Mouse (Mus musculus) heart, embryonic 14.5 days (tissue): ENCODE measurements at regions not wholly inside any gene's neighbourhood (a gene's known extent, or its start where the extent isn't known, plus 50 kb on each side); places are given as distances from the start of the nearest gene placed in this dataset.

Experiments used
- ATAC-seq: fragments of 200-750 bp; cut with Nextera tagmentation; 2 replicates; pipeline ENCODE4 v1.8.0; 2017; ENCODE audit warnings: low read depth, moderate TSS enrichment; ENCODE audit not compliant: insufficient number of reproducible peaks, insufficient read depth, low FRiP score
- H3K27ac ChIP-seq, 2 experiments: fragments of 200-500 bp in 1 of 2; fragments of 300-500 bp in 1 of 2; sonication (generic) in 1 of 2; replicated peaks in 1 of 2; 2 replicates each; pipeline ENCODE4 v1.5.1; 2012 to 2014; ENCODE audit warnings: low read depth in 2 of 2, low read length in 2 of 2, control low read depth in 1 of 2, mild to moderate bottlenecking in 1 of 2, mixed read lengths in 1 of 2; ENCODE audit not compliant: control insufficient read depth in 1 of 2, insufficient read depth in 1 of 2
- H3K27me3 ChIP-seq: fragments of 300-500 bp; sonication (generic); 2 replicates; pipeline ENCODE4 v1.6.1; 2014; ENCODE audit warnings: mild to moderate bottlenecking, low read length, control low read depth; ENCODE audit not compliant: control insufficient read depth, insufficient read depth
- H3K36me3 ChIP-seq: fragments of 300-500 bp; sonication (generic); 2 replicates; pipeline ENCODE4 v1.6.1; 2014; ENCODE audit warnings: mild to moderate bottlenecking, control low read depth, low read length, mixed read lengths; ENCODE audit not compliant: control insufficient read depth, insufficient read depth
- H3K4me1 ChIP-seq, 2 experiments: fragments of 200-500 bp in 1 of 2; fragments of 300-500 bp in 1 of 2; sonication (generic) in 1 of 2; 2 replicates each; pipeline ENCODE4 v1.6.1; 2012 to 2014; ENCODE audit warnings: low read length in 2 of 2, control low read depth in 1 of 2, mixed read lengths in 1 of 2; ENCODE audit not compliant: control insufficient read depth in 2 of 2, insufficient read depth in 2 of 2
- H3K4me2 ChIP-seq: fragments of 300-500 bp; sonication (generic); 2 replicates; pipeline ENCODE4 v1.6.1; 2014; ENCODE audit warnings: mild to moderate bottlenecking, low read length
- H3K4me3 ChIP-seq, 2 experiments: fragments of 200-500 bp in 1 of 2; fragments of 300-500 bp in 1 of 2; sonication (generic) in 1 of 2; 2 replicates each; pipeline ENCODE4 v1.5.1; 2012 to 2014; ENCODE audit warnings: low read length in 2 of 2, mild to moderate bottlenecking in 2 of 2, control low read depth in 1 of 2, low read depth in 1 of 2, moderate library complexity in 1 of 2; ENCODE audit not compliant: control insufficient read depth in 1 of 2, insufficient read depth in 1 of 2
- H3K9ac ChIP-seq: fragments of 300-500 bp; sonication (generic); 2 replicates; pipeline ENCODE4 v1.6.1; 2014; ENCODE audit warnings: mild to moderate bottlenecking, low read length
- H3K9me3 ChIP-seq: fragments of 300-500 bp; sonication (generic); 2 replicates; pipeline ENCODE4 v1.6.1; 2016; ENCODE audit warnings: low read length, control low read depth; ENCODE audit not compliant: control insufficient read depth
- WGBS: fragments of 180-500 bp; shearing (Covaris S2); extraction: QIAGEN DNeasy Blood & Tissue Kit; methylation state at CpG from one replicate; pipeline ENCODE4 v1.1.7; 2014; 5-methylcytosine and 5-hydroxymethylcytosine counted together

DNA sequence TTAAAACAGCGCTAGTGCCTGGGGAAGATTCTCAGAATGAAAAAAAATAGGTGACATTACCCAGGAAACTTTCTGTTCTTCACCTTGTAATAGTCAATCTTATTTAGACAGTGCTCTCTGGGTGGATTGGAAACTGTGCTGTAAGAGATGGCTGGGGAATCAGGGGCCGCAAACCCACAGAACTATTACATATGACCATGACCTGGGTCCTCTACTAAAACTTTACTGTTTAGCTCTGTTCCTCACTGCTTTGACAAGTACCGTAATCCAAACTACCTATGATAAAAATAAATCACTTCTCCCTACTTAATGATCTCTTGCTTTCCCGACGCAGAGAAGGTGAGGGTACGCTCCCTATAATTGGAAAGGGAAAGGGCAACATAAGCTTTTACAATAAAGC, 157.6 kb upstream of the Adgrl2 start:
- Histone ChIP-seq H3K9me3 (no peaks in the 10 kb centered on the region), H3K9ac (no peak overlapping the region), H3K27ac (no peak overlapping the region), H3K4me1 (peaks cover 2 to 10% of the 10 kb centered on the region in 2 experiments; a peak in 2 of 4 replicates), H3K27me3 (no peaks in the 10 kb centered on the region), H3K4me2 (no peak overlapping the region), H3K4me3 (no peak overlapping the region), H3K36me3 (no peaks in the 10 kb centered on the region)
- ATAC-seq, result no peak
- WGBS, result 91% methylated on average over 6 of the region's 6 CpGs

DNA sequence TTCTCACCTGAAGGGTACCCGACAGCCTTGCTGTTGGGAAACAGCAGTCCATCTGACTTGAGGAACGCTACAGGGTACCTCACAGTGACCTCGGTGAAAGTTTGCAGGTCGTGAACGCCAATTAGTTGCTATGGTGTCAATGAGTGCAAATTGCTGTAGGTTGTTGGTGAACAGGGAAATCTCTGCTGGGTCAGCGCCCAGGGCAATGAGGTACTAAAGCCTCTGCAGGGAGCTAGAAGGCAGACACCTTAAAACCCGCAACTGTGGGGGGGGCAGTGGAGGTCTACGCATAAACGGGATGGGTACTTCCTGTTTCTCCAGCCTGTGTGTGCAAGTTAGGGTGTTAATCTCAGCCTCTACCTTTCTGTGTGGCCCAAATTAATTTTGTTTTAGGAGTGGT, 156.3 kb upstream of the Adgrl2 start:
- no peak for ATAC-seq
- no peak overlapping the region for H3K9ac ChIP-seq
- WGBS, result 71% methylated on average over 9 of the region's 9 CpGs
- no peak overlapping the region for H3K4me2 ChIP-seq
- H3K9me3 ChIP-seq, result 0 out of 2 replicates have a peak, but pooled peaks cover 4% of the 10 kb centered on the region
- no peaks in the 10 kb centered on the region for H3K36me3 ChIP-seq
- H3K4me1 ChIP-seq, result peaks cover 2 to 10% of the 10 kb centered on the region in 2 experiments; a peak in 2 of 4 replicates
- H3K4me3 ChIP-seq, result no peak overlapping the region
- H3K27ac ChIP-seq, result no peak overlapping the region
- H3K27me3 ChIP-seq, result no peaks in the 10 kb centered on the region

GRCm38 (mm10) chr3:149140461-149140860, 150.1 kb upstream of the Adgrl2 start:
- no peak for ATAC-seq
- Histone ChIP-seq H3K27me3 (no peaks in the 10 kb centered on the region), H3K4me1 (peaks cover 0 to 17% of the 10 kb centered on the region in 2 experiments; a peak in 2 of 4 replicates), H3K4me3 (no peak overlapping the region), H3K9ac (no peak overlapping the region), H3K9me3 (0 out of 2 replicates have a peak, but pooled peaks cover 4% of the 10 kb centered on the region), H3K4me2 (no peak overlapping the region), H3K36me3 (no peaks in the 10 kb centered on the region), H3K27ac (no peak overlapping the region)
- WGBS, result 90% methylated on average over 3 of the region's 3 CpGs

GRCm38 (mm10) chr3:149134028-149134938, 143.9 kb upstream of the Adgrl2 start:
- Histone ChIP-seq H3K4me3 (no peak overlapping the region), H3K27ac (no peak overlapping the region), H3K9me3 (no peaks in the 10 kb centered on the region), H3K36me3 (no peaks in the 10 kb centered on the region), H3K4me2 (no peak overlapping the region), H3K27me3 (no peaks in the 10 kb centered on the region), H3K9ac (no peak overlapping the region), H3K4me1 (no peaks in the 10 kb centered on the region)
- no peak for ATAC-seq
- WGBS, result 86% methylated on average over 9 of the region's 9 CpGs

GRCm38 (mm10) chr3:149118806-149119205, 128.5 kb upstream of the Adgrl2 start:
- 83% methylated on average over 5 of the region's 5 CpGs for WGBS
- H3K4me2 ChIP-seq, result no peak overlapping the region
- ATAC-seq, result no peak
- H3K36me3 ChIP-seq, result no peaks in the 10 kb centered on the region
- no peaks in the 10 kb centered on the region for H3K9me3 ChIP-seq
- H3K9ac ChIP-seq, result no peak overlapping the region
- peaks cover 15 to 21% of the 10 kb centered on the region in 2 experiments for H3K4me1 ChIP-seq
- no peaks in the 10 kb centered on the region for H3K27me3 ChIP-seq
- no peak overlapping the region for H3K27ac ChIP-seq
- H3K4me3 ChIP-seq, result no peak overlapping the region

DNA sequence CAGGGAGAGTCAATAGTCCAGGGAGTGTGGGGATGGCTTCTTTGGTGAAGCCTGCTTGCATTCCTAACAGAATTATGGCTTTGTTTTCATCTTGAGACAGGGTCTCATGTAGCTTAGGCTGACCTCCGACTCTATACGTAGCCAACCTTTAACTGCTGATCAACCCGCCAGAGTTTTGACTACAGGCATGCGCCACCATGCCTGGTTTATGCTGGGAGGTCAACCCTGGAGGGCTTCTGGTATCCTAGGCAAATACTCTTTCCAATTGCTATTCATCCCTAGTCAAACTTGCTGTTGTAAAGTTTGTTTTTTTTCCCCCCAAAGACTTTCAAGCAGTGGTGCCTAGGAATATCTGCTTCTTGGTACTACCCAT, 127.3 kb upstream of the Adgrl2 start:
- H3K9me3 ChIP-seq, result no peaks in the 10 kb centered on the region
- no peak overlapping the region for H3K27ac ChIP-seq
- 77% methylated on average over 4 of the region's 4 CpGs for WGBS
- no peaks in the 10 kb centered on the region for H3K36me3 ChIP-seq
- no peaks in the 10 kb centered on the region for H3K27me3 ChIP-seq
- H3K4me3 ChIP-seq, result no peak overlapping the region
- H3K9ac ChIP-seq, result no peak overlapping the region
- no peak overlapping the region for H3K4me2 ChIP-seq
- H3K4me1 ChIP-seq, result peaks cover 15 to 21% of the 10 kb centered on the region in 2 experiments
- ATAC-seq, result no peak

DNA sequence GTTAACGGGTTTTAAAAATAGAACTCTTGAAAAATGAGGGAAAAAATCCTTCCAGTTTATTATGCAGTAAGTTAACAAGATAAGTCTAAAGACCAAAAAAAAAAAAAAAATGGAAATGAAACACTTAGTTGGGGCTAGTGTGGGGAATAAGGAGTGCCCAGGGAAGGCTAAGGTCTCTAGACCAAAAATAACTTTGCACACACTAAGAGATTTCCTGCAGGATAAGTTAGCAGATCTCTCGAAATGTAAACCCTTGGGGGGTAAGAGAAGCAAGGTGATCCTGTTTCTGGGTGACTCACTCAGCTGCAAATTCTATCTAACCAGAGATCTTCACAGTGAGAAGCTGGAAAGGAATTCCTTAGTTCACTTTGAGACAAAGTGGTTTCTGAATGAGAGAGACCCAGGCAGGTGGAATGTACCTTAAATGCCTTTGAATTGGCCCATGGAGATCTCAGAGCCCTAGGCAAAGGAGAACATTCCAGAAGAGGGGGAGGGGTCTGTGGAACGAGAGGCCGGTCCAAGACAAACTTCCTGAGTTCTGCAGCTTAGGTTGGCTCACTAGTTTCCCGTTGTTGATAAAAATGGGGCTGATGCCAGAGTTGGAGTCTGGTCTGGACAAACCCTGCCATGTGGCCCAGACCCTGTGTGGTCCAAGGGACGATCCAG, 126.8 kb upstream of the Adgrl2 start:
- ATAC-seq, result peak; percentile 73
- Histone ChIP-seq H3K36me3 (no peaks in the 10 kb centered on the region), H3K27me3 (no peaks in the 10 kb centered on the region), H3K9me3 (no peaks in the 10 kb centered on the region), H3K4me1 (peaks cover 18 to 24% of the 10 kb centered on the region in 2 experiments), H3K9ac (no peak overlapping the region), H3K4me3 (no peak overlapping the region), H3K27ac (no peak overlapping the region), H3K4me2 (0 out of 2 replicates have a peak overlapping the region, but pooled peaks have one; percentile 21)
- 29% methylated on average over 6 of the region's 6 CpGs for WGBS
